Mouse (Mus musculus) lung, embryonic 16.5 days (tissue): ENCODE measurements around the gene Ms4a1. TPM values are rescaled to one million over a fixed set of nuclear protein-coding genes. Genes with fewer than 3 reads are reported as not detected.
"Not testable (repeated sequence)": the region's sequence is repeated elsewhere in the genome, so short reads cannot be mapped to it uniquely, and the experiment has no call there.

Experiments
- ATAC-seq: fragments of 200-750 bp; cut with Nextera tagmentation; 2 replicates; pipeline ENCODE4 v1.8.0; 2017; ENCODE audit warnings: low read depth, mild to moderate bottlenecking, moderate library complexity
- H3K27ac ChIP-seq: fragments of 300-500 bp; sonication (generic); 2 replicates; pipeline ENCODE4 v1.5.1; 2014; ENCODE audit warnings: mild to moderate bottlenecking, control low read depth, low read length
- H3K27me3 ChIP-seq: fragments of 300-500 bp; sonication (generic); 2 replicates; pipeline ENCODE4 v1.6.1; 2014; ENCODE audit warnings: low read depth, low read length, mixed read lengths; ENCODE audit not compliant: control insufficient read depth, insufficient read depth
- H3K36me3 ChIP-seq: fragments of 300-500 bp; sonication (generic); 2 replicates; pipeline ENCODE4 v1.6.1; 2014; ENCODE audit warnings: low read length; ENCODE audit not compliant: control insufficient read depth, insufficient read depth
- H3K4me1 ChIP-seq: fragments of 300-500 bp; sonication (generic); replicated peaks from 2 replicates; pipeline ENCODE4 v1.6.1; 2014; ENCODE audit warnings: low read length, mixed read lengths; ENCODE audit not compliant: control insufficient read depth, insufficient read depth
- H3K4me2 ChIP-seq: fragments of 300-500 bp; sonication (generic); 2 replicates; pipeline ENCODE4 v1.6.1; 2014; ENCODE audit warnings: low read depth, low read length, control low read depth
- H3K4me3 ChIP-seq: fragments of 300-500 bp; sonication (generic); 2 replicates; pipeline ENCODE4 v1.5.1; 2014; ENCODE audit warnings: mild to moderate bottlenecking, low read length, control low read depth
- H3K9ac ChIP-seq: fragments of 300-500 bp; sonication (generic); 2 replicates; pipeline ENCODE4 v1.6.1; 2014; ENCODE audit warnings: low read length, control low read depth
- H3K9me3 ChIP-seq: fragments of 300-500 bp; sonication (generic); 2 replicates; pipeline ENCODE4 v1.6.1; 2016; ENCODE audit warnings: low read length; ENCODE audit not compliant: control insufficient read depth
- WGBS: fragments of 180-500 bp; shearing (Covaris S2); extraction: QIAGEN DNeasy Blood & Tissue Kit; methylation state at CpG from one replicate; pipeline ENCODE4 v1.1.7; 2014; 5-methylcytosine and 5-hydroxymethylcytosine counted together
- polyA plus RNA-seq: library from polyadenylated mRNA; unstranded; fragments of >200 nt; fragmentation: Nextera tagmentation; extraction: Ambion mirVana; gene quantifications from 2 replicates; pipeline ENCODE4 v1.2.1, GENCODE M21; 2015

Gene Ms4a1
- polyA plus RNA-seq, 1 experiment from 2014 or later: not detected

- 31% methylated on average over 5 of the region's 5 CpGs for WGBS
Observed at GRCm38 (mm10) chr19:11276431-11276830, 10.4 kb upstream of the Ms4a1 start.

GRCm38 (mm10) chr19:11266956-11267355 is 915 bp upstream of the Ms4a1 start:
- ATAC-seq: no peak
- H3K27me3 ChIP-seq: no peaks in the 10 kb centered on the region

More at GRCm38 (mm10) chr19:11276431-11276830, 10.4 kb upstream of the Ms4a1 start:
- Histone ChIP-seq H3K4me3 (no peak overlapping the region), H3K9ac (no peak overlapping the region), H3K27me3 (no peaks in the 10 kb centered on the region), H3K9me3 (no peaks in the 10 kb centered on the region), H3K36me3 (no peaks in the 10 kb centered on the region), H3K4me2 (no peak overlapping the region), H3K4me1 (no peaks in the 10 kb centered on the region), H3K27ac (no peak overlapping the region)
- ATAC-seq: peak; percentile 43; the same call in 1 of the 2 replicates

GRCm38 (mm10) chr19:11264602-11265185 is 1.3 kb downstream of the Ms4a1 start:
- no peak overlapping the region for H3K4me3 ChIP-seq
- no peak overlapping the region for H3K9ac ChIP-seq
- ATAC-seq: no peak
- H3K4me2 ChIP-seq: no peak overlapping the region
- no peaks in the 10 kb centered on the region for H3K27me3 ChIP-seq
- no peaks in the 10 kb centered on the region for H3K36me3 ChIP-seq
- H3K9me3 ChIP-seq: no peaks in the 10 kb centered on the region
- no peak overlapping the region for H3K27ac ChIP-seq
- WGBS: 74% methylated on average over 9 of the region's 9 CpGs
- no peaks in the 10 kb centered on the region for H3K4me1 ChIP-seq

More at GRCm38 (mm10) chr19:11266956-11267355, 915 bp upstream of the Ms4a1 start:
- H3K36me3 ChIP-seq: no peaks in the 10 kb centered on the region
- no peak overlapping the region for H3K9ac ChIP-seq
- no peak overlapping the region for H3K4me2 ChIP-seq
- no peaks in the 10 kb centered on the region for H3K9me3 ChIP-seq
- WGBS: 70% methylated on average over 4 of the region's 4 CpGs
- no peak overlapping the region for H3K4me3 ChIP-seq
- H3K27ac ChIP-seq: no peak overlapping the region
- no peaks in the 10 kb centered on the region for H3K4me1 ChIP-seq

- no peaks in the 10 kb centered on the region for H3K4me1 ChIP-seq
- H3K4me3 ChIP-seq: no peak overlapping the region
- H3K4me2 ChIP-seq: no peak overlapping the region
- H3K36me3 ChIP-seq: no peaks in the 10 kb centered on the region
- no peak overlapping the region for H3K27ac ChIP-seq
- H3K9ac ChIP-seq: no peak overlapping the region
- no peaks in the 10 kb centered on the region for H3K27me3 ChIP-seq
- ATAC-seq: no peak
- 67% methylated on average over 3 of the region's 3 CpGs for WGBS
- no peaks in the 10 kb centered on the region for H3K9me3 ChIP-seq
Observed at GRCm38 (mm10) chr19:11263549-11263948, 2.5 kb downstream of the Ms4a1 start.

GRCm38 (mm10) chr19:11262932-11263331 is 3.1 kb downstream of the Ms4a1 start:
- WGBS: 54% methylated on average over 4 of the region's 4 CpGs
- ATAC-seq, H3K36me3 ChIP-seq: not testable (repeated sequence)

GRCm38 (mm10) chr19:11261522-11261921 is 4.5 kb downstream of the Ms4a1 start:
- Histone ChIP-seq H3K4me2 (no peak overlapping the region), H3K9me3 (no peaks in the 10 kb centered on the region), H3K4me3 (no peak overlapping the region), H3K27ac (no peak overlapping the region), H3K27me3 (no peaks in the 10 kb centered on the region), H3K9ac (no peak overlapping the region), H3K36me3 (no peaks in the 10 kb centered on the region), H3K4me1 (no peaks in the 10 kb centered on the region)
- no peak for ATAC-seq
- WGBS: 88% methylated on average over 2 of the region's 2 CpGs

More at GRCm38 (mm10) chr19:11262932-11263331, 3.1 kb downstream of the Ms4a1 start:
- H3K9me3 ChIP-seq, H3K4me2 ChIP-seq, H3K27me3 ChIP-seq, H3K9ac ChIP-seq, H3K27ac ChIP-seq, H3K4me3 ChIP-seq, H3K4me1 ChIP-seq: not testable (repeated sequence)

- Histone ChIP-seq H3K9me3 (no peaks in the 10 kb centered on the region), H3K4me2 (no peak overlapping the region), H3K36me3 (no peaks in the 10 kb centered on the region), H3K4me1 (no peaks in the 10 kb centered on the region), H3K27ac (no peak overlapping the region), H3K4me3 (no peak overlapping the region), H3K9ac (no peak overlapping the region), H3K27me3 (no peaks in the 10 kb centered on the region)
- ATAC-seq: no peak
Observed at GRCm38 (mm10) chr19:11244230-11244629, 21.8 kb downstream of the Ms4a1 start.

- Histone ChIP-seq H3K27ac (no peak overlapping the region), H3K4me2 (no peak overlapping the region), H3K4me3 (no peak overlapping the region), H3K4me1 (no peaks in the 10 kb centered on the region), H3K27me3 (no peaks in the 10 kb centered on the region), H3K36me3 (no peaks in the 10 kb centered on the region), H3K9ac (no peak overlapping the region), H3K9me3 (no peaks in the 10 kb centered on the region)
- ATAC-seq: no peak
- 53% methylated on average over 5 of the region's 5 CpGs for WGBS
Observed at GRCm38 (mm10) chr19:11242560-11242959, 23.5 kb downstream of the Ms4a1 start.

- no peaks in the 10 kb centered on the region for H3K36me3 ChIP-seq
- no peak overlapping the region for H3K4me3 ChIP-seq
- H3K4me2 ChIP-seq: no peak overlapping the region
- no peak overlapping the region for H3K9ac ChIP-seq
- no peaks in the 10 kb centered on the region for H3K9me3 ChIP-seq
- H3K27me3 ChIP-seq: no peaks in the 10 kb centered on the region
- H3K4me1 ChIP-seq: no peaks in the 10 kb centered on the region
- no peak for ATAC-seq
- no peak overlapping the region for H3K27ac ChIP-seq
Observed at GRCm38 (mm10) chr19:11235820-11236219, 30.2 kb downstream of the Ms4a1 start.
